Mouse (Mus musculus) ES-E14 (cell line): ENCODE data around the gene Fbxl19.

ENCODE experiments used
- CHD2 ChIP-seq: IDR thresholded peaks from 2 replicates; pipeline ENCODE4 v1.6.1; 2014; ENCODE audit warnings: mild to moderate bottlenecking, low read depth, low read length, inconsistent platforms
- HCFC1 ChIP-seq: IDR thresholded peaks from 2 replicates; pipeline ENCODE4 v1.6.1; 2012; ENCODE audit warnings: low read length, inconsistent platforms, borderline replicate concordance; ENCODE audit not compliant: insufficient read depth
- MAFK ChIP-seq: IDR thresholded peaks from 2 replicates; pipeline ENCODE4 v1.6.1; 2014; ENCODE audit warnings: mild to moderate bottlenecking, low read depth, low read length, inconsistent platforms; ENCODE audit not compliant: insufficient read depth

DNA sequence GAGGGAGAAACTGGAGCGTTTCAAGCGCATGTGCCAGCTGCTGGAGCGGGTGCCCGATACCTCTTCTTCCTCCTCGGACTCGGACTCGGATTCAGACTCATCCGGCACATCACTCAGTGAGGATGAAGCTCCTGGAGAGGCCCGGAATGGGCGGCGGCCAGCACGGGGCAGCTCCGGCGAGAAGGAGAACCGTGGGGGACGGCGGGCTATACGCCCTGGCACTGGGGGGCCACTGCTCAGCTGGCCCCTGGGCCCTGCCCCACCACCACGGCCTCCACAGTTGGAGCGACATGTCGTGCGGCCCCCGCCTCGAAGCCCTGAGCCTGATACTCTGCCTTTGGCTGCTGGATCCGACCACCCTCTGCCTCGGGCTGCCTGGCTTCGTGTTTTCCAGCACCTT, 7.7 kb downstream of the Fbxl19 start:
- TF ChIP-seq CHD2 (no peak), HCFC1 (no peak), MAFK (no peak)
